Mouse (Mus musculus) layer of hippocampus, postnatal 36 days (tissue): ENCODE measurements at regions not wholly inside any gene's neighbourhood (a gene's known extent, or its start where the extent isn't known, plus 50 kb on each side); places are given as distances from the start of the nearest gene placed in this dataset.

ENCODE experiments used
- DNase-seq, 2 experiments: peaks; one replicate each; pipeline ENCODE4 v3.0.0; 2022

- no peak for DNase-seq
Measured at GRCm38 (mm10) chr9:92045472-92045905, 147.2 kb upstream of the Plscr5 start.

GRCm38 (mm10) chr9:92044161-92044560 is 148.6 kb upstream of the Plscr5 start:
- DNase-seq = no peak

DNA sequence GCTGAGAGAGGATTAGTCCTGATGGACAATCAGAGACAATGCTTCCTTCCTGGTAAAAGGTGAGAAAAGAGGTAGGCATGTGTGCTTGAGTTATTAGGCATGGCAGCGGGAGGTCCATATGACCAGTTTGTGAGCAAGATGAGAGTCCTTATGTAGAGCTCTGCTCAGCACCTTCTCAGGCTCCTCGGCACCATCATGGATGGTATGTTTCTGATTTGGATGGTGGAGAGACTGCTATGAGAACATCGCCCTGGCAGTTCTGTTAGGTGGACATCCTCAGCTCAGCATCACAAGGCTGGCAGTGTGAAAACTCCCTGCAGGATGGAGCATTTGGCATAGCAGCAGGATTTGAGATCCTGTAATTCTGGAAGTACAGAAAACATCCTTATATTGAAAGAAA is 176.2 kb upstream of the Plscr5 start:
- no peak for DNase-seq

GRCm38 (mm10) chr9:92015923-92016322 is 176.8 kb upstream of the Plscr5 start:
- no peak for DNase-seq

DNA sequence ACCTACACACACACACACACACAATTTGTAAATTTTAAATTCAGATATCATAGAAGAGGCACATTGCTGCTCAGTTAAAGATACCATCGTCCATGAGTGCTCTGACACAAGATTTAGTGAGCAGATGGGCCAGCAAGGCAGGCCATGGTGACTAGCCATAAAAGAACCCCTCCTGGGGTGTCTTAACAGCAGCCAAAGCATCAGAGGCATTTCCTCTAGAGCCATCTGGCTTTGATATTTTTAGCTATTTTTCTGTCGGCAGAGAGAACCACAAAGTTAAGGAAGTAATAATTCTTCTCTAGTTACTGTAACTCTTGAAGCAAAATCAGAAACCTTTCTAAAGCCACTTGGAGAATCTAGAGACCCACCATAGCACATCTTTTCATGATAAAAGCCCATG is 204.5 kb upstream of the Plscr5 start:
- no peak for DNase-seq

GRCm38 (mm10) chr9:91981955-91982621 is 210.6 kb upstream of the Plscr5 start:
- no peak for DNase-seq

DNA sequence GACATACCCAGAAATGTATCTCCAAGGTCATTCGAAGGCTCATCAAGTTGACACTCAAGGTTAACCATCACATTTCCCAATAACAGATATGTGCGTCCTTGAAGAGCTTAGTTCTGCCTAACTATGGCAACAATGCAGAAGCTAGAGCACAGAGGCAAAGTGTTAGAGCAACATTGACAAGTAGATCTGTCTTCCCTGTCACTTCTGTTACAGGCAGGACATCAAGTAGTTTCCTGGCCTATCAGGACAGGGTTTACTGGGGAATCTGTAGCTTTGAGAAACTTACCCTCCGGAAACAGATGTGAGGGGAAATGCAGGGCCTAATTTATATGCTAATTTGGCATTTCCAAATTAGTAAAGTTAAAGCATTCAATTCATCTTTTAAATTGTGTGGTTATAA is 211.2 kb upstream of the Plscr5 start:
- no peak for DNase-seq

- no peak for DNase-seq
Measured at GRCm38 (mm10) chr9:91964051-91964450, 228.7 kb upstream of the Plscr5 start.

DNA sequence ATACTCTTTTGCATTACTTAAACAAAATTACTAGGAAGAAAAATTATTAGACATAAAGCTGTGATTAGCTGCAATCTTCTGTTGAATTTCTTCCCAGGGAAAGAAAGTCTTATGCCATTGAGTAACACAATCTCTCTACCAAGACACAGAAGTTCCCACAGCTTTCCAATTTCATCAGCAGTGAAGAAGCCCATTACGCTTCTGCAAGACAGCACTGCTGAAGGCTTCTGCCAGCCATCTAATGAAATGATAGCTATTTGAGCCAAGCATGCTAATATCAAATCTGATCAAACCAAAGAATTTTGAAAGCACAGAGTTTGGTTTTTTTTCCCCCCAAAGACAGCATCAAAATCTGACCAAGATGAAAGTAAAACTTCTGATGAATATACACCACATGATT is 230.0 kb upstream of the Plscr5 start:
- DNase-seq = no peak

DNA sequence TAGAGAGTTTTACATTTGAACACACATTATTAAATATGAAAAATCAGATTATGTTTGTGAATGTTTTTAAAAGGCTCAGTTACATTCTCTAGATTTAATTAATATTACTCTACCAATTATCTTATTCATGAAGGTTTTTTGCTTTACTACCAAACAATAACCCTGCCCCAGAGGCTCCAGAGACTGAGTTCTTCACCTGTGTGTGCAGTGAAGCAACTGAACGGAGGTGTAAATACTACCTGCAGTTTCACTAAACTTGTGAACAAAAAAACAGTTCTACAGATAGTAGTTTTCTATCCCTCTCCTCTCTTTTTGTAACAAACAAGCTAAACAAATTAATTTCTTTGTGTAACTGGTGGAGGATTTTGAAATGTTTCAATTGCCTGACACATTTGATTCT is 231.1 kb upstream of the Plscr5 start:
- DNase-seq = no peak

DNA sequence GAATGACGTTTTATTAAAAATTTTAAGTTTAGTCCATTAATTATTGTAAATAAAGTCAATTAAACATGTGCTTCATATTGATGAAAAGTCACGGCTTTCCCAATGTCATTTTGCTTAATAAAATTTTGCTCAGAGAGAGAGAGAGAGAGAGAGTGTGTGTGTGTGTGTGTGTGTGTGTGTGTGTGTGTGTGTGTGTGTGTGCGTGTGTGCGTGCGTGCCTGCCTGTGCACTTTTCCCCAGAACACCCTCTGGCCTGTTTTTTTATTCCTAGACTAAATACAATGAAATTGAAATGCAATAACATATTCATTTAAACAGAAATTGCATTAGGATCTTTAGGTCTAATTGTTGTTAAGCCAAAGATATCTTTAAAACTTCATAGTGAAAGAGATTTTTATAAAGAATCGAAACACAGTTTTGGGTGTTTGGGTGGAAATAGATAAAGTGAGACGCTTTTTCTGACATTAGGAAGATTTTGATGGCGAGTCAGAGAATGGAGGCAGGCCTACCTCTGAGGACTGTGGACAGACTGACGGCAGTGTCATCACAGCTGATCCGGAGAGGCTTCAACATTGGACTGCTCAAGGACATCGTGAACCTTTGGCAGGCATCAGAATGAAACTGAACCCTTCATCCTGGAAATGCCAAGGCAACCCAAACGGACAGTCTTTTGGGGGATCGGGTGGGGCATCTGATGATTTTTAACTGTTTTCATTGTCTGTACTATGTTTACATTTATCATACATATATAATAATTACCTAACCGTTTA is 232.0 kb upstream of the Plscr5 start:
- DNase-seq = no peak

GRCm38 (mm10) chr9:91959592-91959991 is 233.1 kb upstream of the Plscr5 start:
- DNase-seq = no peak

- DNase-seq = no peak
Measured at GRCm38 (mm10) chr9:91959076-91959475, 233.7 kb upstream of the Plscr5 start.

- DNase-seq = no peak
Measured at GRCm38 (mm10) chr9:91958421-91958820, 234.3 kb upstream of the Plscr5 start.

- DNase-seq = no peak
Measured at GRCm38 (mm10) chr9:91957061-91957460, 235.7 kb upstream of the Plscr5 start.

GRCm38 (mm10) chr9:91948746-91949145 is 244.0 kb upstream of the Plscr5 start:
- no peak for DNase-seq

GRCm38 (mm10) chr9:91942001-91942400 is 250.7 kb upstream of the Plscr5 start:
- no peak for DNase-seq

GRCm38 (mm10) chr9:91938729-91939128 is 254.0 kb upstream of the Plscr5 start:
- no peak for DNase-seq

DNA sequence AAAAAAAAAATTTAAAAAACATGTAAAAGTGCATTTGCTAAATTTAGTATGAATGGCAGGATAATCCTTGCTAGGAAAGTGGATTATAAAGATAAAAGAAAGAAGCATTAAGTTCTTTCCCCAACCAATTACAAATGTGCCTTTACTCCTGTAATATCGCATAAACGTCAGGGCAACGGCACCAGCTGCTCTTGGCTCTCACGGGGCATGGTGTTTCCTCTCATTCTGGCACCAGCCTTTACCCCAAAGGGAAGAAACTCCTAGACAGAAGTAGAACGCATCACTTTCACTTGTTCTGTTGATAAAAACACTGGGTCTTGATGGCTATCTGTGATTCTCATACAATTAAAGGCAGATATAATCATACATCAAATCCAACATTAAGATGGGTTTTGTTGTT is 288.7 kb upstream of the Plscr5 start:
- DNase-seq = no peak

- no peak for DNase-seq
Measured at GRCm38 (mm10) chr9:91900956-91901355, 291.8 kb upstream of the Plscr5 start.

DNA sequence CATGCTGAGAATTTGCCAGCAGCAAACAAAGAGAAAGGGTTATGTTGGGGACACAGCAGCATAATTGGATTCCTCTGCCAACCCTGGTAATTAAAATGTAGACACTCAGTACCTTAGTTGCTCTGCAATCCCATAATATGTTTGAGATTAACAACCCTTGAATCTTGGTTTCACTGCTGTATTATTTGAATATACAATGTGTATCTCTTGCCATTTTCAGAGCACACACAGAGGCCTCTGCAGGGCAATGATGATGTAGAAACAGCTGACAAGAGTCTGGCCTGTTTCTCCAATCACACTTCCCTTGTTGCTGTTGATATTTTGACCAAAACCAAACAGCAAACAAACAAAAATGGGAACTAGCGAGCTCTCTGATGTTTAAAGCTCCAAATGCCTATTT is 315.9 kb upstream of the Plscr5 start:
- DNase-seq = no peak

DNA sequence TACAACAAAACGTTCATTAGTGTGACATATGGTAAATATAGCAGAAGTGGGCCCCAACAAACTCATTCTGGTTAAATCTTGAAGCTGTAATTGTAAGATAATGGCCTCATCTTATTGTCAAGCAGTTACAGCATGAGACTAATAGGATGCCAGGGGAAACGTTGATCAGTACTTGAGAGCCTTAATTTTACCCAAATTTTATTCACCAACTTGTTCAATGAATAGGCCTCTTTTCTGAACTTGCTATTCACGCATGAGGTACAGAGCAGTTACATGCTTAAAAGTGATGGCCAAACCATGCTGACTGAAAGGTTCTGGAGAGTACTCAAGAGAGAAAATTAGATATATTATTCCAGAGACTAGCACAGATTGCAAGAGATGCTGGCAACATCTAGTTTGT is 361.2 kb upstream of the Plscr5 start:
- DNase-seq = no peak

GRCm38 (mm10) chr9:91823733-91824487 is 368.8 kb upstream of the Plscr5 start:
- no peak for DNase-seq
